Mouse (Mus musculus): ENCODE data around the gene Myo1e. TPM values are rescaled to one million over a fixed set of nuclear protein-coding genes. Genes with fewer than 3 reads are reported as not detected.

Myo1e gene
- total and polyA plus RNA-seq, 3 experiments: 3.9 to 11.3 (median 8.5) TPM

- Histone ChIP-seq H3K9ac (ENCODE audit: low read depth, low read length) (no peak overlapping the region), H3K4me3 (no peak overlapping the region), H3K79me2 (replicated peaks; ENCODE audit: control insufficient read depth, insufficient read depth, low read length) (peaks cover 2% of the 10 kb centered on the region), H3K4me1 (ENCODE audit: control insufficient read depth, insufficient read depth, low read length) (peaks cover 13% of the 10 kb centered on the region), H3K36me3 (ENCODE audit: control insufficient read depth, insufficient read depth, low read length) (no peaks in the 10 kb centered on the region), H3K27ac (no peak overlapping the region), H3K27me3 (ENCODE audit: control insufficient read depth, insufficient read depth, low read length) (no peaks in the 10 kb centered on the region)
- DNase-seq: no peak
- intact Hi-C loops (cut with DNase I): no loop called here
- WGBS: 87% methylated on average over 4 of the region's 4 CpGs
- no peak for TF ChIP-seq CTCF (IDR thresholded peaks at IDR 0.05)
- TF ChIP-seq POLR2A (IDR thresholded peaks at IDR 0.05; ENCODE audit: insufficient read depth, low read depth, low read length): no peak
- no peak for TF ChIP-seq EP300 (IDR thresholded peaks at IDR 0.05; ENCODE audit: insufficient read depth, low read depth, low read length)
Measured at GRCm38 (mm10) chr9:70226359-70226758, 19.2 kb downstream of the Myo1e start.

- no peak for TF ChIP-seq CTCF (IDR thresholded peaks at IDR 0.05)
- TF ChIP-seq EP300 (IDR thresholded peaks at IDR 0.05; ENCODE audit: insufficient read depth, low read depth, low read length): no peak
- no peak for TF ChIP-seq POLR2A (IDR thresholded peaks at IDR 0.05; ENCODE audit: insufficient read depth, low read depth, low read length)
- WGBS: 83% methylated on average over 8 of the region's 8 CpGs
- DNase-seq: no peak
- Histone ChIP-seq H3K27ac (no peak overlapping the region), H3K9ac (ENCODE audit: low read depth, low read length) (no peak overlapping the region), H3K27me3 (ENCODE audit: control insufficient read depth, insufficient read depth, low read length) (no peaks in the 10 kb centered on the region), H3K36me3 (ENCODE audit: control insufficient read depth, insufficient read depth, low read length) (peaks cover 3% of the 10 kb centered on the region), H3K79me2 (replicated peaks; ENCODE audit: control insufficient read depth, insufficient read depth, low read length) (peaks cover 2% of the 10 kb centered on the region), H3K4me1 (ENCODE audit: control insufficient read depth, insufficient read depth, low read length) (peaks cover 5% of the 10 kb centered on the region), H3K4me3 (no peak overlapping the region)
- intact Hi-C loops (cut with DNase I): no loop called here
Measured at GRCm38 (mm10) chr9:70229823-70230222, 22.7 kb downstream of the Myo1e start.

- intact Hi-C loops (cut with DNase I): no loop called here
Measured at GRCm38 (mm10) chr9:70232044-70233010, 25.2 kb downstream of the Myo1e start.

GRCm38 (mm10) chr9:70237136-70237535 lies 30.0 kb downstream of the Myo1e start:
- Histone ChIP-seq H3K9ac (ENCODE audit: low read depth, low read length) (no peak overlapping the region), H3K4me3 (no peak overlapping the region), H3K27me3 (ENCODE audit: control insufficient read depth, insufficient read depth, low read length) (no peaks in the 10 kb centered on the region), H3K79me2 (replicated peaks; ENCODE audit: control insufficient read depth, insufficient read depth, low read length) (peaks cover 3% of the 10 kb centered on the region), H3K36me3 (ENCODE audit: control insufficient read depth, insufficient read depth, low read length) (peaks cover 3% of the 10 kb centered on the region), H3K27ac (no peak overlapping the region), H3K4me1 (ENCODE audit: control insufficient read depth, insufficient read depth, low read length) (peaks cover 9% of the 10 kb centered on the region)
- DNase-seq: no peak
- no peak for TF ChIP-seq EP300 (IDR thresholded peaks at IDR 0.05; ENCODE audit: insufficient read depth, low read depth, low read length)
- intact Hi-C loops (cut with DNase I): no loop called here
- 62% methylated on average over 3 of the region's 3 CpGs for whole genome bisulfite sequencing

More at GRCm38 (mm10) chr9:70232044-70233010, 25.2 kb downstream of the Myo1e start:
- TF ChIP-seq CTCF (IDR thresholded peaks at IDR 0.05) (no peak), POLR2A (IDR thresholded peaks at IDR 0.05; ENCODE audit: insufficient read depth, low read depth, low read length) (no peak), EP300 (IDR thresholded peaks at IDR 0.05; ENCODE audit: insufficient read depth, low read depth, low read length) (no peak)
- H3K36me3 ChIP-seq (ENCODE audit: control insufficient read depth, insufficient read depth, low read length): peaks cover 3% of the 10 kb centered on the region
- H3K27me3 ChIP-seq (ENCODE audit: control insufficient read depth, insufficient read depth, low read length): no peaks in the 10 kb centered on the region
- no peak overlapping the region for H3K9ac ChIP-seq (ENCODE audit: low read depth, low read length)
- peaks cover 8% of the 10 kb centered on the region for H3K4me1 ChIP-seq (ENCODE audit: control insufficient read depth, insufficient read depth, low read length)
- H3K4me3 ChIP-seq: no peak overlapping the region
- H3K27ac ChIP-seq: no peak overlapping the region
- WGBS: 74% methylated on average over 10 of the region's 10 CpGs
- DNase-seq: no peak
- peaks cover 2% of the 10 kb centered on the region for H3K79me2 ChIP-seq (replicated peaks; ENCODE audit: control insufficient read depth, insufficient read depth, low read length)

- Histone ChIP-seq H3K36me3 (ENCODE audit: control insufficient read depth, insufficient read depth, low read length) (peaks cover 2% of the 10 kb centered on the region), H3K79me2 (replicated peaks; ENCODE audit: control insufficient read depth, insufficient read depth, low read length) (peaks cover 3% of the 10 kb centered on the region), H3K9ac (ENCODE audit: low read depth, low read length) (no peak overlapping the region), H3K27ac (no peak overlapping the region), H3K27me3 (ENCODE audit: control insufficient read depth, insufficient read depth, low read length) (no peaks in the 10 kb centered on the region), H3K4me3 (no peak overlapping the region), H3K4me1 (ENCODE audit: control insufficient read depth, insufficient read depth, low read length) (peaks cover 10% of the 10 kb centered on the region)
- no peak for TF ChIP-seq CTCF (IDR thresholded peaks at IDR 0.05)
- DNase-seq: no peak
- intact Hi-C loops (cut with DNase I): no loop called here
- 50% methylated on average over 2 of the region's 2 CpGs for WGBS
Measured at GRCm38 (mm10) chr9:70237561-70237960, 30.4 kb downstream of the Myo1e start.

- DNase-seq: no peak
- WGBS: 91% methylated on average over 6 of the region's 6 CpGs
- TF ChIP-seq EP300 (IDR thresholded peaks at IDR 0.05; ENCODE audit: insufficient read depth, low read depth, low read length) (no peak), POLR2A (IDR thresholded peaks at IDR 0.05; ENCODE audit: insufficient read depth, low read depth, low read length) (no peak), CTCF (IDR thresholded peaks at IDR 0.05) (no peak)
Measured at GRCm38 (mm10) chr9:70238391-70238790, 31.2 kb downstream of the Myo1e start.

More at GRCm38 (mm10) chr9:70238391-70238790, 31.2 kb downstream of the Myo1e start:
- H3K79me2 ChIP-seq (replicated peaks; ENCODE audit: control insufficient read depth, insufficient read depth, low read length): peaks cover 3% of the 10 kb centered on the region
- no peaks in the 10 kb centered on the region for H3K36me3 ChIP-seq (ENCODE audit: control insufficient read depth, insufficient read depth, low read length)
- no peak overlapping the region for H3K4me3 ChIP-seq
- H3K4me1 ChIP-seq (ENCODE audit: control insufficient read depth, insufficient read depth, low read length): peaks cover 14% of the 10 kb centered on the region
- H3K9ac ChIP-seq (ENCODE audit: low read depth, low read length): no peak overlapping the region
- H3K27ac ChIP-seq: no peak overlapping the region
- H3K27me3 ChIP-seq (ENCODE audit: control insufficient read depth, insufficient read depth, low read length): no peaks in the 10 kb centered on the region
- intact Hi-C loops (cut with DNase I): no loop called here
